17 mouse cellular contexts compared by ENCODE assay signal in genomic region chr7:4976832-4977231, GRCm38 (mm10). TPM values are rescaled to one million over a fixed set of nuclear protein-coding genes. Genes with fewer than 3 reads are reported as not detected.
DNase-seq lines count a peak whose midpoint lies in the region; ATAC-seq and TF ChIP-seq lines count a peak whose summit lies in the region.
"Had no signal": no experiment of that assay in that cellular context is flagged by ENCODE, and none has a peak within 500 bp of the region (broad histone marks: within the 10 kb centered on the region; RNA-seq: fewer than 3 reads in every experiment).

No protein-coding gene starts in this region.

- no peak for TF ChIP-seq POLR2A in kidney, adult 2 months (IDR thresholded peaks at IDR 0.05; ENCODE audit: low read depth, low read length)
- no peak for TF ChIP-seq POLR2A in MEL (IDR thresholded peaks at IDR 0.05; ENCODE audit: control insufficient read depth in 1 of 2, insufficient read depth in 1 of 2, low read depth in 1 of 2, low read length in 2 of 2, poor library complexity in 1 of 2)

- no peaks in the 10 kb centered on the region for H3K79me2 ChIP-seq in MEL (ENCODE audit: control insufficient read depth, insufficient read depth, low read length, poor library complexity)

- no peaks in the 10 kb centered on the region for H3K27me3 ChIP-seq in kidney, adult 2 months (replicated peaks; ENCODE audit: control insufficient read depth, insufficient read depth, low read length)
- no peaks in the 10 kb centered on the region for H3K27me3 ChIP-seq in midbrain, postnatal 0 days (ENCODE audit: insufficient read depth, low read length)
- no peaks in the 10 kb centered on the region for H3K27me3 ChIP-seq in midbrain, embryonic 11.5 days (ENCODE audit: control insufficient read depth, insufficient read depth, low read length)
- no peaks in the 10 kb centered on the region for H3K27me3 ChIP-seq in MEL (ENCODE audit: control insufficient read depth in 1 of 2, insufficient read depth in 2 of 2, low read length in 2 of 2)
- no peaks in the 10 kb centered on the region for H3K27me3 ChIP-seq in stomach, postnatal 0 days (ENCODE audit: control insufficient read depth, insufficient read depth, low read length)
- H3K27me3 ChIP-seq: kidney, embryonic 15.5 days; limb, embryonic 13.5 days had no signal

- H3K9ac ChIP-seq in midbrain, postnatal 0 days (replicated peaks; ENCODE audit: low read length, poor library complexity, severe bottlenecking): no peak overlapping the region
- no peak overlapping the region for H3K9ac ChIP-seq in midbrain, embryonic 11.5 days (ENCODE audit: low read length)
- H3K9ac ChIP-seq in MEL (ENCODE audit: control insufficient read depth, low read depth, low read length, poor library complexity, severe bottlenecking): no peak overlapping the region
- no peak overlapping the region for H3K9ac ChIP-seq in stomach, postnatal 0 days (ENCODE audit: low read length)
- H3K9ac ChIP-seq: kidney, embryonic 15.5 days; limb, embryonic 13.5 days had no signal

- no peaks in the 10 kb centered on the region for H3K9me3 ChIP-seq in midbrain, postnatal 0 days (ENCODE audit: low read length)
- H3K9me3 ChIP-seq in midbrain, embryonic 11.5 days (ENCODE audit: control insufficient read depth, low read length): peaks cover 4% of the 10 kb centered on the region; the same call in 1 of the 2 replicates
- H3K9me3 ChIP-seq in MEL (replicated peaks; ENCODE audit: insufficient read depth, low read length): no peaks in the 10 kb centered on the region
- H3K9me3 ChIP-seq in stomach, postnatal 0 days (ENCODE audit: control insufficient read depth, low read length): no peaks in the 10 kb centered on the region
- H3K9me3 ChIP-seq: kidney, embryonic 15.5 days; midbrain, embryonic 10.5 days had no signal

- H3K4me2 ChIP-seq in midbrain, postnatal 0 days (ENCODE audit: low read depth, low read length, poor library complexity, severe bottlenecking): no peak overlapping the region
- no peak overlapping the region for H3K4me2 ChIP-seq in midbrain, embryonic 11.5 days
- no peak overlapping the region for H3K4me2 ChIP-seq in stomach, postnatal 0 days (replicated peaks; ENCODE audit: low read depth)
- H3K4me2 ChIP-seq: kidney, embryonic 15.5 days; limb, embryonic 13.5 days had no signal

- peak; percentile 8; the same call in 1 of the 2 replicates for TF ChIP-seq CTCF in kidney, adult 2 months (conservative IDR thresholded peaks at IDR 0.05; ENCODE audit: insufficient read depth, insufficient read length, low read depth, low read length)
- TF ChIP-seq CTCF in midbrain, postnatal 0 days (IDR thresholded peaks at IDR 0.05): 0 out of 2 replicates have a peak, but pooled peaks have one; percentile 15
- TF ChIP-seq CTCF in MEL (IDR thresholded peaks at IDR 0.05 in 2 of 3, conservative IDR thresholded peaks at IDR 0.05 in 1 of 3; ENCODE audit: control insufficient read depth in 1 of 3, insufficient read depth in 1 of 3, low read depth in 2 of 3, low read length in 3 of 3, poor library complexity in 1 of 3, severe bottlenecking in 1 of 3): peak; percentile 24 to 41 (median 36)
- peak; percentile 34 for TF ChIP-seq CTCF in stomach, postnatal 0 days (IDR thresholded peaks at IDR 0.05; ENCODE audit: low read depth)

- peak; percentile 2; the same call in 1 of the 2 replicates for TF ChIP-seq RAD21 in MEL (IDR thresholded peaks at IDR 0.05; ENCODE audit: low read depth, low read length)

- H3K36me3 ChIP-seq in kidney, adult 2 months (ENCODE audit: control insufficient read depth, insufficient read depth, low read length): no peaks in the 10 kb centered on the region
- H3K36me3 ChIP-seq in midbrain, postnatal 0 days (ENCODE audit: insufficient read depth, low read length): no peaks in the 10 kb centered on the region
- no peaks in the 10 kb centered on the region for H3K36me3 ChIP-seq in midbrain, embryonic 11.5 days (ENCODE audit: control insufficient read depth, insufficient read depth, low read length)
- no peaks in the 10 kb centered on the region for H3K36me3 ChIP-seq in MEL (ENCODE audit: control insufficient read depth in 1 of 2, insufficient read depth in 2 of 2, low read length in 2 of 2)
- no peaks in the 10 kb centered on the region for H3K36me3 ChIP-seq in stomach, postnatal 0 days (ENCODE audit: control insufficient read depth, insufficient read depth, low read length)
- H3K36me3 ChIP-seq: kidney, embryonic 15.5 days; limb, embryonic 13.5 days; midbrain, embryonic 10.5 days had no signal

- no peak for TF ChIP-seq EP300 in MEL (IDR thresholded peaks at IDR 0.05; ENCODE audit: low read depth in 1 of 2, low read length in 2 of 2)
- TF ChIP-seq EP300 in stomach, postnatal 0 days (optimal IDR thresholded peaks at IDR 0.05): no peak

- ATAC-seq in midbrain, postnatal 0 days (ENCODE audit: low FRiP score): no peak
- ATAC-seq in midbrain, embryonic 11.5 days (ENCODE audit: low FRiP score): no peak
- ATAC-seq in stomach, postnatal 0 days (ENCODE audit: low FRiP score, low TSS enrichment): no peak
- ATAC-seq: forebrain, embryonic 14.5 days; hindbrain, embryonic 16.5 days had no signal

- 90% methylated on average over 7 of the region's 7 CpGs for WGBS in kidney, adult 2 months
- WGBS in midbrain, postnatal 0 days: 90% methylated on average over 7 of the region's 7 CpGs
- WGBS in midbrain, embryonic 11.5 days: 89% methylated on average over 7 of the region's 7 CpGs
- 90% methylated on average over 7 of the region's 7 CpGs for WGBS in stomach, postnatal 0 days

- no peak overlapping the region for H3K27ac ChIP-seq in kidney, adult 2 months (ENCODE audit: insufficient read depth, low read depth, low read length)
- H3K27ac ChIP-seq in midbrain, postnatal 0 days (ENCODE audit: low read depth, low read length): no peak overlapping the region
- no peak overlapping the region for H3K27ac ChIP-seq in midbrain, embryonic 11.5 days (ENCODE audit: low read depth, low read length)
- H3K27ac ChIP-seq in MEL (ENCODE audit: control insufficient read depth, low read depth, low read length): no peak overlapping the region
- no peak overlapping the region for H3K27ac ChIP-seq in stomach, postnatal 0 days (replicated peaks)
- H3K27ac ChIP-seq: kidney, embryonic 15.5 days; limb, embryonic 13.5 days; midbrain, embryonic 10.5 days had no signal

- no peak overlapping the region for H3K4me3 ChIP-seq in kidney, adult 2 months (ENCODE audit: insufficient read depth, low read depth, low read length)
- no peak overlapping the region for H3K4me3 ChIP-seq in midbrain, postnatal 0 days (ENCODE audit: low read depth, low read length)
- H3K4me3 ChIP-seq in midbrain, embryonic 11.5 days (ENCODE audit: low read depth, low read length): no peak overlapping the region
- no peak overlapping the region for H3K4me3 ChIP-seq in MEL (ENCODE audit: control insufficient read depth in 1 of 2, insufficient read depth in 1 of 2, low read depth in 2 of 2, low read length in 2 of 2)
- H3K4me3 ChIP-seq in stomach, postnatal 0 days (ENCODE audit: low read depth, low read length): no peak overlapping the region
- H3K4me3 ChIP-seq: kidney, embryonic 15.5 days; limb, embryonic 13.5 days; midbrain, embryonic 10.5 days had no signal

- DNase-seq in kidney, adult 2 months: no peak
- no peak for DNase-seq in kidney, adult 8-10 months
- DNase-seq in midbrain, postnatal 0 days (ENCODE audit: low spot score): no peak
- no peak for DNase-seq in midbrain, embryonic 11.5 days (ENCODE audit: low spot score, missing footprints)
- DNase-seq in MEL (ENCODE audit: low read depth, low spot score): peak; percentile 24
- DNase-seq in stomach, postnatal 0 days (ENCODE audit: low spot score): no peak
- no peak for DNase-seq in gastrocnemius, postnatal 4 days (ENCODE audit: low spot score in 2 of 2)
- DNase-seq: adrenal gland, postnatal 10 days; cerebellum, postnatal 10 days; heart, postnatal 14 days; thymus, adult 18-20 months had no signal

- no peaks in the 10 kb centered on the region for H3K4me1 ChIP-seq in kidney, adult 2 months (ENCODE audit: control insufficient read depth, insufficient read depth, low read length)
- no peaks in the 10 kb centered on the region for H3K4me1 ChIP-seq in midbrain, postnatal 0 days (ENCODE audit: insufficient read depth, low read length)
- H3K4me1 ChIP-seq in midbrain, embryonic 11.5 days (ENCODE audit: control insufficient read depth, insufficient read depth, low read length): no peaks in the 10 kb centered on the region
- H3K4me1 ChIP-seq in MEL (ENCODE audit: control insufficient read depth in 1 of 2, insufficient read depth in 2 of 2, low read length in 2 of 2): 0 out of 4 replicates have a peak, but pooled peaks cover 0 to under 1% of the 10 kb centered on the region in 2 experiments
- H3K4me1 ChIP-seq in stomach, postnatal 0 days (replicated peaks; ENCODE audit: control insufficient read depth, insufficient read depth): no peaks in the 10 kb centered on the region
- H3K4me1 ChIP-seq: limb, embryonic 13.5 days; midbrain, embryonic 10.5 days had no signal

RNA-seq across cellular contexts. Expression of gene Sbk3, which starts 5.9 kb away (rescaled TPM):
- polyA plus RNA-seq in kidney, adult 2 months (2012; rRNA removed): 0.14 and 0.19 TPM in 2 replicates
- total RNA-seq in midbrain, postnatal 0 days (2014; rRNA removed): 0.49 and 1.8 TPM in 2 replicates
- 0.45 and 0.46 TPM in 2 replicates for polyA plus RNA-seq in midbrain, postnatal 0 days (2015; fragmentation: Nextera tagmentation; extraction: Ambion mirVana)
- polyA plus RNA-seq in midbrain, embryonic 11.5 days (2014; fragmentation: Nextera tagmentation; extraction: Ambion mirVana): not detected in 2 replicates
- total RNA-seq in MEL (2012; rRNA removed): not detected in 2 replicates
- polyA plus RNA-seq in MEL (2012; ENCODE audit: insufficient read depth in 1 of 2, insufficient read length in 2 of 2, low read depth in 1 of 2, low replicate concordance in 2 of 2, missing spikeins in 1 of 2): not detected
- polyA plus RNA-seq in stomach, postnatal 0 days (2015; fragmentation: Nextera tagmentation; extraction: Ambion mirVana): 0.04 TPM in 1 of 2 replicates, not detected in the other
- under 1 TPM in 1 of 2 experiments, not detected in 1; 0.13 TPM for total RNA-seq in gastrocnemius, postnatal 4 days (2021)
- total RNA-seq: ES-E14 had no signal
- polyA plus RNA-seq: kidney, embryonic 15.5 days; limb, embryonic 13.5 days; midbrain, embryonic 10.5 days had no signal

RNA-seq across cellular contexts. Expression of gene Sbk2, which starts 12.6 kb away (rescaled TPM):
- polyA plus RNA-seq in kidney, adult 2 months (2012; rRNA removed): 0.11 and 1.6 TPM in 2 replicates
- 0.49 TPM in 1 of 2 replicates, not detected in the other for total RNA-seq in midbrain, postnatal 0 days (2014; rRNA removed)
- 0.20 TPM in 1 of 2 replicates, not detected in the other for polyA plus RNA-seq in midbrain, postnatal 0 days (2015; fragmentation: Nextera tagmentation; extraction: Ambion mirVana)
- not detected in 2 replicates for polyA plus RNA-seq in midbrain, embryonic 11.5 days (2014; fragmentation: Nextera tagmentation; extraction: Ambion mirVana)
- total RNA-seq in MEL (2012; rRNA removed): not detected in 2 replicates
- not detected for polyA plus RNA-seq in MEL (2012; ENCODE audit: insufficient read depth in 1 of 2, insufficient read length in 2 of 2, low read depth in 1 of 2, low replicate concordance in 2 of 2, missing spikeins in 1 of 2)
- polyA plus RNA-seq in stomach, postnatal 0 days (2015; fragmentation: Nextera tagmentation; extraction: Ambion mirVana): 0.15 TPM in 1 of 2 replicates, not detected in the other
- 10 to 100 TPM; 13.0 to 15.9 TPM for total RNA-seq in gastrocnemius, postnatal 4 days (2021)
- polyA plus RNA-seq: forebrain, embryonic 14.5 days; hindbrain, embryonic 16.5 days had no signal

RNA-seq across cellular contexts. Expression of gene Zfp579, which starts 19.1 kb away (rescaled TPM):
- 49.9 and 55.2 TPM in 2 replicates for polyA plus RNA-seq in kidney, adult 2 months (2012; rRNA removed)
- total RNA-seq in midbrain, postnatal 0 days (2014; rRNA removed): 53.2 and 54.3 TPM in 2 replicates
- 43.1 and 43.3 TPM in 2 replicates for polyA plus RNA-seq in midbrain, postnatal 0 days (2015; fragmentation: Nextera tagmentation; extraction: Ambion mirVana)
- 41.1 and 41.7 TPM in 2 replicates for polyA plus RNA-seq in midbrain, embryonic 11.5 days (2014; fragmentation: Nextera tagmentation; extraction: Ambion mirVana)
- 0.42 and 0.54 TPM in 2 replicates for total RNA-seq in MEL (2012; rRNA removed)
- polyA plus RNA-seq in MEL (2012; ENCODE audit: insufficient read depth in 1 of 2, insufficient read length in 2 of 2, low read depth in 1 of 2, low replicate concordance in 2 of 2, missing spikeins in 1 of 2): 1 to 10 TPM in 1 of 2 experiments, not detected in 1; 3.6 TPM
- 10.9 and 15.0 TPM in 2 replicates for polyA plus RNA-seq in stomach, postnatal 0 days (2015; fragmentation: Nextera tagmentation; extraction: Ambion mirVana)
- total RNA-seq in gastrocnemius, postnatal 4 days (2021): 10 to 100 TPM; 17.9 to 22.2 TPM

RNA-seq across cellular contexts. Expression of gene Zfp524, which starts 37.4 kb away (rescaled TPM):
- 35.7 and 49.6 TPM in 2 replicates for polyA plus RNA-seq in kidney, adult 2 months (2012; rRNA removed)
- 3.9 and 7.3 TPM in 2 replicates for total RNA-seq in midbrain, postnatal 0 days (2014; rRNA removed)
- 2.9 and 3.5 TPM in 2 replicates for polyA plus RNA-seq in midbrain, postnatal 0 days (2015; fragmentation: Nextera tagmentation; extraction: Ambion mirVana)
- polyA plus RNA-seq in midbrain, embryonic 11.5 days (2014; fragmentation: Nextera tagmentation; extraction: Ambion mirVana): 7.6 and 9.2 TPM in 2 replicates
- total RNA-seq in MEL (2012; rRNA removed): 9.2 and 9.4 TPM in 2 replicates
- 10 to 100 TPM in 1 of 2 experiments, not detected in 1; 12.7 TPM for polyA plus RNA-seq in MEL (2012; ENCODE audit: insufficient read depth in 1 of 2, insufficient read length in 2 of 2, low read depth in 1 of 2, low replicate concordance in 2 of 2, missing spikeins in 1 of 2)
- 14.0 and 16.3 TPM in 2 replicates for polyA plus RNA-seq in stomach, postnatal 0 days (2015; fragmentation: Nextera tagmentation; extraction: Ambion mirVana)
- total RNA-seq in gastrocnemius, postnatal 4 days (2021): 1 to 10 TPM; 9.0 to 9.6 TPM

RNA-seq across cellular contexts. Expression of gene Fiz1, which starts 37.7 kb away (rescaled TPM):
- 25.4 and 27.5 TPM in 2 replicates for polyA plus RNA-seq in kidney, adult 2 months (2012; rRNA removed)
- total RNA-seq in midbrain, postnatal 0 days (2014; rRNA removed): 35.5 and 36.1 TPM in 2 replicates
- 22.8 and 25.7 TPM in 2 replicates for polyA plus RNA-seq in midbrain, postnatal 0 days (2015; fragmentation: Nextera tagmentation; extraction: Ambion mirVana)
- polyA plus RNA-seq in midbrain, embryonic 11.5 days (2014; fragmentation: Nextera tagmentation; extraction: Ambion mirVana): 42.4 and 49.4 TPM in 2 replicates
- total RNA-seq in MEL (2012; rRNA removed): 27.5 and 28.1 TPM in 2 replicates
- 10 to 100 TPM in 1 of 2 experiments, not detected in 1; 56.5 TPM for polyA plus RNA-seq in MEL (2012; ENCODE audit: insufficient read depth in 1 of 2, insufficient read length in 2 of 2, low read depth in 1 of 2, low replicate concordance in 2 of 2, missing spikeins in 1 of 2)
- 14.9 and 17.8 TPM in 2 replicates for polyA plus RNA-seq in stomach, postnatal 0 days (2015; fragmentation: Nextera tagmentation; extraction: Ambion mirVana)
- total RNA-seq in gastrocnemius, postnatal 4 days (2021): 10 to 100 TPM; 25.5 to 28.9 TPM
